Mouse (Mus musculus) liver, adult 2 months (tissue): Measurements from ENCODE around the gene Aes. TPM values are rescaled to one million over a fixed set of nuclear protein-coding genes. Genes with fewer than 3 reads are reported as not detected.
A peak's percentile ranks its signal among the peaks of the same experiment; 100 is the strongest.

ENCODE experiments used
- DNase-seq: peaks from one replicate; pipeline ENCODE4 v3.0.0-alpha.2; 2011; ENCODE audit warnings: low read depth, low spot score; ENCODE audit errors: extremely low read depth
- H3K27ac ChIP-seq: fragments of 200-500 bp; replicated peaks from 2 replicates; pipeline ENCODE4 v1.5.1; 2012; ENCODE audit warnings: low read depth, mild to moderate bottlenecking, control low read depth, inconsistent platforms, low read length; ENCODE audit not compliant: insufficient read depth
- H3K27me3 ChIP-seq: fragments of 200-500 bp; 2 replicates; pipeline ENCODE4 v1.6.1; 2012; ENCODE audit warnings: mild to moderate bottlenecking, moderate library complexity, low read length, inconsistent platforms; ENCODE audit not compliant: control insufficient read depth, insufficient read depth
- H3K36me3 ChIP-seq: fragments of 200-500 bp; 2 replicates; pipeline ENCODE4 v1.6.1; 2012; ENCODE audit warnings: low read length, inconsistent platforms; ENCODE audit not compliant: control insufficient read depth, insufficient read depth
- H3K4me1 ChIP-seq: fragments of 200-500 bp; 2 replicates; pipeline ENCODE4 v1.6.1; 2011; ENCODE audit warnings: low read length; ENCODE audit not compliant: control insufficient read depth, insufficient read depth
- H3K4me3 ChIP-seq: fragments of 200-500 bp; 2 replicates; pipeline ENCODE4 v1.5.1; 2011; ENCODE audit warnings: low read depth, mild to moderate bottlenecking, control low read depth, low read length, moderate library complexity; ENCODE audit not compliant: insufficient read depth
- H3K79me2 ChIP-seq: fragments of 200-500 bp; 2 replicates; pipeline ENCODE4 v1.6.1; 2012; ENCODE audit warnings: inconsistent platforms, mild to moderate bottlenecking, low read length, moderate library complexity; ENCODE audit not compliant: control insufficient read depth, insufficient read depth
- H3K9ac ChIP-seq: fragments of 200-500 bp; 2 replicates; pipeline ENCODE4 v1.6.1; 2012; ENCODE audit warnings: low read depth, mild to moderate bottlenecking, control low read depth, inconsistent platforms, low read length
- CTCF ChIP-seq: fragments of 200-500 bp; IDR thresholded peaks from 2 replicates; pipeline ENCODE4 v1.5.1; 2011; ENCODE audit warnings: low read depth, low read length, control low read depth
- POLR2A ChIP-seq: fragments of 200-500 bp; IDR thresholded peaks from 2 replicates; pipeline ENCODE4 v1.6.1; 2011; ENCODE audit warnings: low read length, control low read depth; ENCODE audit not compliant: insufficient read depth; ENCODE audit errors: extremely low read depth
- WGBS: fragments of 180-500 bp; shearing (Covaris S2); methylation state at CpG from one replicate; pipeline ENCODE4 v1.1.7; 2018; 5-methylcytosine and 5-hydroxymethylcytosine counted together
- polyA plus RNA-seq: library from polyadenylated mRNA; depleted of rRNA; stranded (reverse); fragments of >200 nt; gene quantifications from 2 replicates; pipeline ENCODE4 v1.2.3, GENCODE M21; 2012
- total RNA-seq: library from RNA; depleted of rRNA; stranded (reverse); fragments of >200 nt; gene quantifications from 2 replicates; pipeline ENCODE4 v1.2.3, GENCODE M21; 2014

The Aes gene
- total and polyA plus RNA-seq, 2 experiments: 200 to 1,785 TPM

GRCm38 (mm10) chr10:81597137-81597950 lies 38.1 kb downstream of the Aes start:
- no peak for DNase-seq
- H3K9ac ChIP-seq: peak overlapping the region; percentile 48
- H3K4me3 ChIP-seq: peak overlapping the region; percentile 36; the same call in 1 of the 2 replicates
- H3K4me1 ChIP-seq: peaks cover 4% of the 10 kb centered on the region; the same call in 1 of the 2 replicates
- no peaks in the 10 kb centered on the region for H3K27me3 ChIP-seq
- H3K79me2 ChIP-seq: no peaks in the 10 kb centered on the region
- no peak for TF ChIP-seq CTCF
- TF ChIP-seq POLR2A: no peak
- no peak overlapping the region for H3K27ac ChIP-seq
- WGBS: 17% methylated on average over 12 of the region's 12 CpGs
- no peaks in the 10 kb centered on the region for H3K36me3 ChIP-seq

- Histone ChIP-seq H3K4me3 (no peak overlapping the region), H3K36me3 (no peaks in the 10 kb centered on the region), H3K27ac (no peak overlapping the region), H3K27me3 (no peaks in the 10 kb centered on the region), H3K79me2 (no peaks in the 10 kb centered on the region), H3K4me1 (peaks cover 6% of the 10 kb centered on the region; the same call in 1 of the 2 replicates), H3K9ac (no peak overlapping the region)
- WGBS: 56% methylated on average over 3 of the region's 3 CpGs
- DNase-seq: no peak
- TF ChIP-seq CTCF: no peak
- TF ChIP-seq POLR2A: no peak
Observed at GRCm38 (mm10) chr10:81598342-81598741, 39.1 kb downstream of the Aes start.

GRCm38 (mm10) chr10:81598871-81599270 lies 39.6 kb downstream of the Aes start:
- peaks cover 6% of the 10 kb centered on the region; the same call in 1 of the 2 replicates for H3K4me1 ChIP-seq
- DNase-seq: no peak
- no peaks in the 10 kb centered on the region for H3K36me3 ChIP-seq
- H3K9ac ChIP-seq: no peak overlapping the region
- WGBS: 25% methylated on average over 6 of the region's 6 CpGs
- no peak overlapping the region for H3K27ac ChIP-seq
- H3K79me2 ChIP-seq: no peaks in the 10 kb centered on the region
- no peaks in the 10 kb centered on the region for H3K27me3 ChIP-seq
- TF ChIP-seq CTCF: no peak
- TF ChIP-seq POLR2A: no peak
- no peak overlapping the region for H3K4me3 ChIP-seq

GRCm38 (mm10) chr10:81599630-81600029 lies 40.3 kb downstream of the Aes start:
- H3K9ac ChIP-seq: no peak overlapping the region
- 79% methylated on average over 5 of the region's 5 CpGs for WGBS
- H3K4me3 ChIP-seq: no peak overlapping the region
- H3K4me1 ChIP-seq: peaks cover 7% of the 10 kb centered on the region
- H3K27me3 ChIP-seq: no peaks in the 10 kb centered on the region
- H3K27ac ChIP-seq: no peak overlapping the region
- no peaks in the 10 kb centered on the region for H3K36me3 ChIP-seq
- DNase-seq: no peak
- no peaks in the 10 kb centered on the region for H3K79me2 ChIP-seq
- TF ChIP-seq POLR2A (no peak), CTCF (no peak)

GRCm38 (mm10) chr10:81600096-81600495 lies 40.8 kb downstream of the Aes start:
- Histone ChIP-seq H3K27ac (no peak overlapping the region), H3K36me3 (no peaks in the 10 kb centered on the region), H3K79me2 (no peaks in the 10 kb centered on the region), H3K9ac (no peak overlapping the region), H3K4me3 (no peak overlapping the region), H3K27me3 (no peaks in the 10 kb centered on the region), H3K4me1 (peaks cover 10% of the 10 kb centered on the region)
- 81% methylated on average over 10 of the region's 10 CpGs for WGBS
- no peak for DNase-seq
- no peak for TF ChIP-seq POLR2A
- no peak for TF ChIP-seq CTCF

GRCm38 (mm10) chr10:81600738-81601203 lies 41.5 kb downstream of the Aes start, which contains the start of gene Tle6:
Tle6 (minus strand) TSS chr10:81601073.
- peaks cover 10% of the 10 kb centered on the region for H3K4me1 ChIP-seq
- no peaks in the 10 kb centered on the region for H3K79me2 ChIP-seq
- TF ChIP-seq POLR2A (no peak), CTCF (no peak)
- peak within 1 kb of the TSS; percentile 47 for H3K9ac ChIP-seq
- WGBS: under 1% methylated on average over 28 of the region's 28 CpGs
- DNase-seq: peak; percentile 87
- peak within 1 kb of the TSS; percentile 30 for H3K27ac ChIP-seq
- no peaks in the 10 kb centered on the region for H3K36me3 ChIP-seq
- H3K27me3 ChIP-seq: no peaks in the 10 kb centered on the region
- peak within 1 kb of the TSS; percentile 15; the same call in 1 of the 2 replicates for H3K4me3 ChIP-seq
